ENCODE assay signal across 12 mouse cellular contexts in the genomic region with DNA sequence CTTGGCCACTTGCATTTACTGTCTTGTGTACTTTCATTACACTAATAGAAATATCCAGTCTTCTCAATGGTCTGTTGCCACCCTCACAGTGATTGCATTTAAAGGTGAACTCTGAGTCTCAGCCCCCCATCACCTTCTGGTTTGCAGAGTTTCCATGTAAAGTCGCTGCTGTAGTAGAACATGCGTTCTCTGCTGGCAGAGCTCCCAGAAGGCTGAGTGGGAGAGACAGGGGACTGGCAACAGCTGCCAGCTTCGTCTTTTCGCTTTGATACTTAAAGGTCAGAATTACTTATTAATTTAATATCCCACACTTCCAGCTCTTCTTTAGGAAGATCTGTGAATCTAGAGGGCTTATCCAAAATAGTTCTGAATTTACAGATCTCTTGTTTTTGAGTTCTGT. TPM values are rescaled to one million over a fixed set of nuclear protein-coding genes. Genes with fewer than 3 reads are reported as not detected.
DNase-seq lines count a peak whose midpoint lies in the region; ATAC-seq and TF ChIP-seq lines count a peak whose summit lies in the region.
"Had no signal": no experiment of that assay in that cellular context is flagged by ENCODE, and none has a peak within 500 bp of the region (broad histone marks: within the 10 kb centered on the region; RNA-seq: fewer than 3 reads in every experiment).

No protein-coding gene starts in this region.

- H3K9me3 ChIP-seq in hindbrain, embryonic 11.5 days (ENCODE audit: control insufficient read depth, low read length): no peaks in the 10 kb centered on the region
- H3K9me3 ChIP-seq: limb, embryonic 13.5 days had no signal

- no peaks in the 10 kb centered on the region for H3K4me1 ChIP-seq in hindbrain, embryonic 11.5 days (replicated peaks; ENCODE audit: control insufficient read depth, insufficient read depth, low read length)
- H3K4me1 ChIP-seq: limb, embryonic 13.5 days had no signal

- no peaks in the 10 kb centered on the region for H3K27me3 ChIP-seq in hindbrain, embryonic 11.5 days (ENCODE audit: control insufficient read depth, insufficient read depth, low read length)

- no peak overlapping the region for H3K4me2 ChIP-seq in hindbrain, embryonic 11.5 days (replicated peaks; ENCODE audit: low read depth, low read length)
- H3K4me2 ChIP-seq: limb, embryonic 13.5 days had no signal

- TF ChIP-seq CTCF in layer of hippocampus, adult 2 months (conservative IDR thresholded peaks at IDR 0.05): no peak

- no peak overlapping the region for H3K9ac ChIP-seq in hindbrain, embryonic 11.5 days (ENCODE audit: low read depth, low read length)
- H3K9ac ChIP-seq: limb, embryonic 13.5 days had no signal

- H3K27ac ChIP-seq in layer of hippocampus, adult 2 months: peak overlapping the region; percentile 8; the same call in 1 of the 2 replicates
- no peak overlapping the region for H3K27ac ChIP-seq in hindbrain, embryonic 11.5 days (ENCODE audit: low read depth, low read length)
- H3K27ac ChIP-seq: limb, embryonic 13.5 days had no signal

- ATAC-seq in hindbrain, embryonic 11.5 days (ENCODE audit: low FRiP score): no peak

- H3K4me3 ChIP-seq in layer of hippocampus, adult 2 months: no peak overlapping the region
- no peak overlapping the region for H3K4me3 ChIP-seq in hindbrain, embryonic 11.5 days (ENCODE audit: low read depth, low read length)
- H3K4me3 ChIP-seq: limb, embryonic 13.5 days had no signal

- no peaks in the 10 kb centered on the region for H3K36me3 ChIP-seq in hindbrain, embryonic 11.5 days (ENCODE audit: control insufficient read depth, insufficient read depth, low read length)
- H3K36me3 ChIP-seq: limb, embryonic 13.5 days had no signal

- 88% methylated on average over 4 of the region's 4 CpGs for WGBS in hindbrain, embryonic 11.5 days

- DNase-seq in adrenal gland, adult 2 months: peak; percentile 47
- DNase-seq in adrenal gland, postnatal 4 days (ENCODE audit: low spot score in 2 of 2): no peak
- peak; percentile 11 to 15 for DNase-seq in kidney, postnatal 4 days
- DNase-seq in kidney, adult 9 months: no peak
- peak; percentile 50 to 64 for DNase-seq in layer of hippocampus, adult 2 months (ENCODE audit: low spot score in 2 of 2)
- DNase-seq in right cerebral cortex, postnatal 36 days (ENCODE audit: low spot score in 2 of 2): peak; percentile 35 to 49
- DNase-seq in retina, embryonic 14.5 days (ENCODE audit: low spot score): no peak
- no peak for DNase-seq in hindbrain, embryonic 11.5 days (ENCODE audit: low spot score)
- DNase-seq: cerebellum, adult 2 months; gastrocnemius, postnatal 25 days; kidney, postnatal 14 days had no signal

RNA-seq across cellular contexts. Expression of a gene that starts 8.7 kb away (rescaled TPM):
- total RNA-seq in adrenal gland, adult 2 months (2021): 10 to 100 TPM; 27.7 to 41.8 TPM
- polyA plus RNA-seq in adrenal gland, adult 2 months (2012; rRNA removed): 7.7 and 8.9 TPM in 2 replicates
- 10 to 100 TPM; 13.0 to 16.5 TPM for total RNA-seq in adrenal gland, postnatal 4 days (2021)
- total RNA-seq in layer of hippocampus, adult 2 months (2021): 100 to 1,000 TPM; 285 to 321 TPM
- 12.9 and 15.1 TPM in 2 replicates for polyA plus RNA-seq in hindbrain, embryonic 11.5 days (2014; fragmentation: Nextera tagmentation; extraction: Ambion mirVana)

Comparison
In these comparisons a context has a peak if more than half of its experiments do, and no peak if none do; other contexts are left out.
1. DNase-seq: peak in adrenal gland, adult 2 months (single experiment), kidney, postnatal 4 days (2 of 2), layer of hippocampus, adult 2 months (2 of 2) and right cerebral cortex, postnatal 36 days (2 of 2); none in adrenal gland, postnatal 4 days (0 of 2), kidney, adult 9 months (single experiment), retina, embryonic 14.5 days (single experiment) and hindbrain, embryonic 11.5 days (single experiment).
2. RNA of a gene that starts 8.7 kb away (total RNA-seq): 285 to 321 TPM in layer of hippocampus, adult 2 months; 27.7 to 41.8 TPM in adrenal gland, adult 2 months and 13.0 to 16.5 TPM in adrenal gland, postnatal 4 days; every median in the first group is over 4 times any median in the second.